Mouse (Mus musculus): Measurements from ENCODE around the gene Gm10234. TPM values are rescaled to one million over a fixed set of nuclear protein-coding genes. Genes with fewer than 3 reads are reported as not detected.

Gene Gm10234
- polyA plus RNA-seq (2014; fragmentation: Nextera tagmentation; extraction: Ambion mirVana): not detected in 2 replicates

DNA sequence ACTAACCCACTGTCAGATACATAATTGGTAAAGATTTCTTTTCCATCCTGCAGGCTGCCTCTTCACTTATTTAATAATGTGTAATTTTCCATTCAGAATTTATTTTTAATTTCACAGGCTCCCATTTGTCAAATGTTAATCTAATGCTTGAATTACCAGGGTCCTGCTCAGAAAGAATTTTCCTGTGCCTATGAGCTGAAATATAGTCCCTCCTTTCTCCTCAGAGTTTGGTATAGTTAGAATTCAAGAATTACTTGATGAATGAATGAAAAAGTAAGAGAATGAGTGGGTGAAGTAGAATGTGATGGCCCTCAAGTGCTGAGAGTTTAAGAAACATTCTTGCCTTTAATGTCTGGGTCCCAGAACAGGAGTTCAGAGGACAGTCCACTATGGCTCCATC, at the start of gene Gm10234:
Gene Gm10234, plus strand, starts transcription at position 301 of the 400 bp plus-strand sequence.
- H3K4me3 ChIP-seq (ENCODE audit: low read depth, low read length): no peak within 1 kb of the TSS
- ATAC-seq (ENCODE audit: insufficient read depth, low FRiP score, low TSS enrichment) (no peak), DNase-seq (ENCODE audit: low spot score) (no peak)
- H3K4me2 ChIP-seq (ENCODE audit: low read depth): no peak within 1 kb of the TSS
- H3K27ac ChIP-seq (ENCODE audit: low read depth, low read length): no peak within 1 kb of the TSS
- H3K9me3 ChIP-seq (ENCODE audit: control insufficient read depth, low read length): no peaks in the 10 kb centered on the region
- H3K36me3 ChIP-seq (ENCODE audit: control insufficient read depth, insufficient read depth, low read length): no peaks in the 10 kb centered on the region
- H3K27me3 ChIP-seq (ENCODE audit: control insufficient read depth, insufficient read depth, low read length): no peaks in the 10 kb centered on the region
- H3K4me1 ChIP-seq (ENCODE audit: control insufficient read depth, insufficient read depth, low read length): no peaks in the 10 kb centered on the region
- H3K9ac ChIP-seq (ENCODE audit: low read length): no peak within 1 kb of the TSS

DNA sequence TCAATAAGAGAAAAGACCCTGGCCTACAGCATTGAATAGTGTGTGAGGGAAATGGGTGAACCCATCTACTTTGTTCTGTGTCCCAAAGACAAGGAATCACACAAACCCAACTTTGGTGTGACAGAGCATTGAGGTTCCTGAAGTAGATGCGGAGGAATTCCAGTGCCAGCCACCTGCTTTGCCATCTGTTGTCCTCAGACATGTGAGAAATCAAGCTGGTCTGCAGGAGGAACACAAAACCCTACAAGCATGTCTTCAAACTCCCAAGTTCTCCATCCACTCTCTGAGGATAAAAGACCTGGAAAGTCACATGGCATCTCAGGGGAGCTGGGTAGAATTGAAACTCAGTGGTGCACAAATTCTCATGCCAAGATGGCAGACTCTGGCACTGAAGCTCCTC, 44.3 kb upstream of the Gm10234 start:
- Histone ChIP-seq H3K4me2 (ENCODE audit: low read depth) (no peak overlapping the region), H3K4me3 (ENCODE audit: low read depth, low read length) (no peak overlapping the region), H3K27ac (ENCODE audit: low read depth, low read length) (no peak overlapping the region), H3K36me3 (ENCODE audit: control insufficient read depth, insufficient read depth, low read length) (no peaks in the 10 kb centered on the region), H3K9ac (ENCODE audit: low read length) (no peak overlapping the region), H3K4me1 (ENCODE audit: control insufficient read depth, insufficient read depth, low read length) (no peaks in the 10 kb centered on the region), H3K9me3 (ENCODE audit: control insufficient read depth, low read length) (no peaks in the 10 kb centered on the region), H3K27me3 (ENCODE audit: control insufficient read depth, insufficient read depth, low read length) (no peaks in the 10 kb centered on the region)
- WGBS: 97% methylated on average over 1 of the region's 1 CpGs
- DNase-seq (ENCODE audit: low spot score): no peak
- no peak for ATAC-seq (ENCODE audit: insufficient read depth, low FRiP score, low TSS enrichment)

DNA sequence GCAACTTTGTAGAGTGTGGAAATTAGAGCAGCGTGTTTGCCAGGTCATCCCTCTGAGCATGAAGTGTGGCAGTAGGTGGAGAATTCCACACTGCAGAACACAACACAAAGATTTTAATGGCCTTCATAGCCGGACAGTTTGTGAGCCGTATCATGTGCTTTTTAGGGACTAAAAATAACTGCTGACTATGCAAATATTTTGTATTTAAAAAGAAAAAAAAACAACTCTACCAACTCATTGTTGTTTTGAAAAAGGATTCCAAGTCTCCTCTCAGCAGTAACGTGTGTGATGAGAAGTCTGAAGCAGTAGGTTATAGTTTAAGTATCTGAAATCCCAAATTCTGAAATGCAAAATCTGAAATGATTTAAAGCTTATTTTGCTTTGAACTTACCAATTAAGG, 25.9 kb upstream of the Gm10234 start:
- no peak overlapping the region for H3K9ac ChIP-seq (ENCODE audit: low read length)
- H3K4me1 ChIP-seq (ENCODE audit: control insufficient read depth, insufficient read depth, low read length): no peaks in the 10 kb centered on the region
- H3K9me3 ChIP-seq (ENCODE audit: control insufficient read depth, low read length): no peaks in the 10 kb centered on the region
- ATAC-seq (ENCODE audit: insufficient read depth, low FRiP score, low TSS enrichment): no peak
- H3K36me3 ChIP-seq (ENCODE audit: control insufficient read depth, insufficient read depth, low read length): no peaks in the 10 kb centered on the region
- H3K4me3 ChIP-seq (ENCODE audit: low read depth, low read length): no peak overlapping the region
- WGBS: 90% methylated on average over 4 of the region's 4 CpGs
- H3K27me3 ChIP-seq (ENCODE audit: control insufficient read depth, insufficient read depth, low read length): no peaks in the 10 kb centered on the region
- H3K4me2 ChIP-seq (ENCODE audit: low read depth): no peak overlapping the region
- no peak for DNase-seq (ENCODE audit: low spot score)
- no peak overlapping the region for H3K27ac ChIP-seq (ENCODE audit: low read depth, low read length)

DNA sequence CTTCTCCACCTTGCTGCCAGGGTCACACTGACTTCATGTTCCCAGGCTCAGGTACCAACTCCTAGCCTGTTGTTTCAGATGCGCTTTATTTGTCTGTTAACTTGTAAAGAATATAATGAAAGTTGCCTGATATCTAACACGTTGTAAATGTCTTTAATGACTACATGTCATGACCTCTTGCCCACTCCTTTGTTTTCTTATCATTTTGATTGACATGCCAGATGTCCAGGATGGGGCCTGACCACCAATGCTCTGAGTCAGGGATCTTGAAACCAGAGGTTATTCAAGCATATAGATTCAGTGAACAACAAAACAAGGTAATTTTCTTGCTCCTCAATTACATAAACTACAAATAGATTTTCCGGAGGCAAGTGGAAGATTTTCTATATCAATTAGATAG, 23.5 kb upstream of the Gm10234 start:
- no peak overlapping the region for H3K9ac ChIP-seq (ENCODE audit: low read length)
- H3K4me2 ChIP-seq (ENCODE audit: low read depth): no peak overlapping the region
- ATAC-seq (ENCODE audit: insufficient read depth, low FRiP score, low TSS enrichment): no peak
- no peaks in the 10 kb centered on the region for H3K36me3 ChIP-seq (ENCODE audit: control insufficient read depth, insufficient read depth, low read length)
- no peak for DNase-seq (ENCODE audit: low spot score)
- no peaks in the 10 kb centered on the region for H3K9me3 ChIP-seq (ENCODE audit: control insufficient read depth, low read length)
- H3K4me1 ChIP-seq (ENCODE audit: control insufficient read depth, insufficient read depth, low read length): no peaks in the 10 kb centered on the region
- no peak overlapping the region for H3K27ac ChIP-seq (ENCODE audit: low read depth, low read length)
- H3K27me3 ChIP-seq (ENCODE audit: control insufficient read depth, insufficient read depth, low read length): no peaks in the 10 kb centered on the region
- 75% methylated on average over 3 of the region's 3 CpGs for WGBS
- no peak overlapping the region for H3K4me3 ChIP-seq (ENCODE audit: low read depth, low read length)

DNA sequence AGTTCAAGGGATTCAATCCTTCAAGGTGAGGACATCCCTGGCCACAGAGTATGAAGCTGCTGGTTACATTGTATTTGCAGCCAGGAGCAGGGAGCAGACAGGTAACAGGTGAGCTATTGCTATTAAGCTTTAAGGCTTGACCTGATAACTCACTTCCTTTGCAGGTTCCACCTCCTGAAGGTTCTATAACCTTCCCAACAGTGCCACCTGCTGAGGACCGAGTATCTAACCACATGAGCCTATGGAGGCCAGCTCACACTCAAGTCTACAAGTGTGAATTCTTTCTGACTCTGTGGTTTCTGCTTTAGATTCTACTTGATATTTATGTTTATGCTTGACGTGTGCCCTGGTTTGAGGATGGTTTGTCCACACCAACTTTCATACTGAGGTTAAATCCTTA, 21.3 kb upstream of the Gm10234 start:
- 75% methylated on average over 2 of the region's 2 CpGs for WGBS
- H3K9ac ChIP-seq (ENCODE audit: low read length): no peak overlapping the region
- H3K9me3 ChIP-seq (ENCODE audit: control insufficient read depth, low read length): no peaks in the 10 kb centered on the region
- DNase-seq (ENCODE audit: low spot score) (no peak), ATAC-seq (ENCODE audit: insufficient read depth, low FRiP score, low TSS enrichment) (no peak)
- no peaks in the 10 kb centered on the region for H3K27me3 ChIP-seq (ENCODE audit: control insufficient read depth, insufficient read depth, low read length)
- no peaks in the 10 kb centered on the region for H3K4me1 ChIP-seq (ENCODE audit: control insufficient read depth, insufficient read depth, low read length)
- H3K4me3 ChIP-seq (ENCODE audit: low read depth, low read length): no peak overlapping the region
- no peaks in the 10 kb centered on the region for H3K36me3 ChIP-seq (ENCODE audit: control insufficient read depth, insufficient read depth, low read length)
- H3K4me2 ChIP-seq (ENCODE audit: low read depth): no peak overlapping the region
- H3K27ac ChIP-seq (ENCODE audit: low read depth, low read length): no peak overlapping the region

DNA sequence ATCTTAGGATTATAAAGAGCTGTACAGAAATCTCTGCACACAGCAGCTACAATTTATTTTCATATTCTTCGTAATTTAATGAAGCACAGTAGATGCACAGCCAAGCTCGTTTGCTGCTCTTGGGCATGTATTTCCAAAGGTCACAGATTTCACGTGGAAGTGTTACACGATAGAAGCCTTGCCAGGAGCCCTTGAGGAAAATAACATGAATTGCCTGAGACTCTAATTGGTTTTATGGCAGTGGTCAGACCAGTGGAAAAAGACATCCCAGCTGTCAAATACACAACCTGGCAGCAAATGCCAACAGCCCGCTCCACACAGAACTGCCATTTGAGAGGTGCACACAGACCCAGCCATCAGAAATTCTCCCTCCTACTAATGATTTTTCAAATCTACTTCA, 9.3 kb downstream of the Gm10234 start:
- ATAC-seq (ENCODE audit: insufficient read depth, low FRiP score, low TSS enrichment): no peak
- no peaks in the 10 kb centered on the region for H3K4me1 ChIP-seq (ENCODE audit: control insufficient read depth, insufficient read depth, low read length)
- no peak overlapping the region for H3K9ac ChIP-seq (ENCODE audit: low read length)
- no peak overlapping the region for H3K4me3 ChIP-seq (ENCODE audit: low read depth, low read length)
- DNase-seq (ENCODE audit: low spot score): no peak
- 77% methylated on average over 5 of the region's 5 CpGs for WGBS
- no peak overlapping the region for H3K27ac ChIP-seq (ENCODE audit: low read depth, low read length)
- no peaks in the 10 kb centered on the region for H3K36me3 ChIP-seq (ENCODE audit: control insufficient read depth, insufficient read depth, low read length)
- H3K27me3 ChIP-seq (ENCODE audit: control insufficient read depth, insufficient read depth, low read length): no peaks in the 10 kb centered on the region
- H3K9me3 ChIP-seq (ENCODE audit: control insufficient read depth, low read length): no peaks in the 10 kb centered on the region
- H3K4me2 ChIP-seq (ENCODE audit: low read depth): no peak overlapping the region

DNA sequence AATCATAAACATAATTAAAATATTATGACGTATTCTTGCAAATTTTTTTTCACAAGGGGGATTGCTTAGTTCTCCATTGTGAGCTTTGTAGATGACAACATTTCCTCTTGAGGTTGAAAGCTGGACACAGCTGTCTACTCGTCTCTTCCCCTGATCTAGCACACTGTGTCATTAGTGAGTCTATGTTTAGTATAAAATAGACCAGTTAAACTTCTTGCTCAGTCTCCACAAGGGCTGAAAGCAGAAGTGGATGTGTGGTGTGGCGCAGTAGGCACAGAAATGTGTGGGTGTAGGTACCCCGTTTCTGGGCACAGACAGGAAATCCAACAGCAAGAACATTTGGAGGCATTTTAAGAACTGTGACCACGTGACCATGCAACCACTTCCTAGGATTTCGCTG, 12.9 kb downstream of the Gm10234 start:
- no peaks in the 10 kb centered on the region for H3K9me3 ChIP-seq (ENCODE audit: control insufficient read depth, low read length)
- ATAC-seq (ENCODE audit: insufficient read depth, low FRiP score, low TSS enrichment): no peak
- no peaks in the 10 kb centered on the region for H3K27me3 ChIP-seq (ENCODE audit: control insufficient read depth, insufficient read depth, low read length)
- H3K27ac ChIP-seq (ENCODE audit: low read depth, low read length): no peak overlapping the region
- no peak overlapping the region for H3K9ac ChIP-seq (ENCODE audit: low read length)
- H3K4me1 ChIP-seq (ENCODE audit: control insufficient read depth, insufficient read depth, low read length): no peaks in the 10 kb centered on the region
- no peak overlapping the region for H3K4me2 ChIP-seq (ENCODE audit: low read depth)
- H3K36me3 ChIP-seq (ENCODE audit: control insufficient read depth, insufficient read depth, low read length): no peaks in the 10 kb centered on the region
- no peak overlapping the region for H3K4me3 ChIP-seq (ENCODE audit: low read depth, low read length)
- no peak for DNase-seq (ENCODE audit: low spot score)
- WGBS: 92% methylated on average over 6 of the region's 6 CpGs

DNA sequence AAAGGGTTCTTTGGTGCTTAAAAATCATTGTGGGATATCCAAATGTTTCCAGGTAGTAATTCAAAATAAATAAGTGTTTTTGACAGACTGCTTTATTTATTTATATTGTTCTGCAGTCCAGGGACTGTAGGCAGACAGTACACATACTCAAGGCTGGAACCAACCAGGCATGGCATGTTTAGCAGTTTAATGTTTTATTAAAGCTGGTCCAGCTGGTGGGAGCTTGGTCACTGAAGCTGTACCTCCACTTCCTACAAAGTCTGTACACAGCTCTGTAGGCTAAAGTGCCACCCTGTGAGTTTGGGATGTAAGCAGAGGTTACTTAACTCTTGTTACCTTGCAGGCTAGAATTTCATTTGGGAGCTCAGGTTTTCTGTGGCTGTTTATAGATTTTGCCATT, 27.5 kb downstream of the Gm10234 start:
- Histone ChIP-seq H3K27me3 (ENCODE audit: control insufficient read depth, insufficient read depth, low read length) (no peaks in the 10 kb centered on the region), H3K9me3 (ENCODE audit: control insufficient read depth, low read length) (no peaks in the 10 kb centered on the region), H3K4me3 (ENCODE audit: low read depth, low read length) (no peak overlapping the region), H3K9ac (ENCODE audit: low read length) (no peak overlapping the region), H3K4me2 (ENCODE audit: low read depth) (no peak overlapping the region), H3K36me3 (ENCODE audit: control insufficient read depth, insufficient read depth, low read length) (no peaks in the 10 kb centered on the region), H3K4me1 (ENCODE audit: control insufficient read depth, insufficient read depth, low read length) (no peaks in the 10 kb centered on the region), H3K27ac (ENCODE audit: low read depth, low read length) (no peak overlapping the region)
- DNase-seq (ENCODE audit: low spot score) (no peak), ATAC-seq (ENCODE audit: insufficient read depth, low FRiP score, low TSS enrichment) (no peak)

DNA sequence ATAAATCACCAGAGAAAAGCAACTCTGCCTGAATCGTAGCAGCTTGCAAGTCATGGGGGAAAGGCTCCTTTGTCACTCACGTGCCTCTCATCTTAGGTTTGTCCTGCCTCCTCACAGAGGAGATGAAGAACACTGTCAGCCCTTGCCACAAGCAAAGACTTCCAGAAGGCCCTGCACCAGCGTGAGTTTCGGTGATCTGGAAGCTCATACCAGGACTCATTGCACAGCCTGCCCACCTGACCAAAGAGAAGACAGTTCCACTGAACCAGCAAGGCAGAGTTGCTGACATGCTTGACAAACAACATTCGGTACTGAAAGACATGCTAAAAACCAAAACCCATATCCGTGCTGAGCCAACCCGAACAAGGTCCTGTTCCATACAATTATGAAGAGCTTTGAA, 31.1 kb downstream of the Gm10234 start:
- no peak for DNase-seq (ENCODE audit: low spot score)
- H3K27ac ChIP-seq (ENCODE audit: low read depth, low read length): no peak overlapping the region
- H3K4me3 ChIP-seq (ENCODE audit: low read depth, low read length): no peak overlapping the region
- no peak overlapping the region for H3K4me2 ChIP-seq (ENCODE audit: low read depth)
- H3K9me3 ChIP-seq (ENCODE audit: control insufficient read depth, low read length): no peaks in the 10 kb centered on the region
- ATAC-seq (ENCODE audit: insufficient read depth, low FRiP score, low TSS enrichment): no peak
- no peak overlapping the region for H3K9ac ChIP-seq (ENCODE audit: low read length)
- no peaks in the 10 kb centered on the region for H3K4me1 ChIP-seq (ENCODE audit: control insufficient read depth, insufficient read depth, low read length)
- H3K27me3 ChIP-seq (ENCODE audit: control insufficient read depth, insufficient read depth, low read length): no peaks in the 10 kb centered on the region
- no peaks in the 10 kb centered on the region for H3K36me3 ChIP-seq (ENCODE audit: control insufficient read depth, insufficient read depth, low read length)
- 87% methylated on average over 7 of the region's 7 CpGs for WGBS
